Mouse (Mus musculus) MEL (cell line): ENCODE measurements around the gene Xntrpc. TPM values are rescaled to one million over a fixed set of nuclear protein-coding genes. Genes with fewer than 3 reads are reported as not detected.

Source experiments
- DNase-seq: peaks from one replicate; pipeline ENCODE4 v3.0.0; 2011; ENCODE audit warnings: low read depth, low spot score
- H3K27ac ChIP-seq: 2 replicates; pipeline ENCODE4 v1.5.1; 2012; ENCODE audit warnings: low read depth, mild to moderate bottlenecking, control low read depth, low read length, moderate library complexity; ENCODE audit not compliant: control insufficient read depth
- H3K27me3 ChIP-seq, 2 experiments: fragments of 150-350 bp in 1 of 2; sonication (generic) in 1 of 2; 2 replicates each; pipeline ENCODE4 v1.6.1; 2012; ENCODE audit warnings: low read length in 2 of 2, mild to moderate bottlenecking in 2 of 2, improper control_type of control experiment in 1 of 2, moderate library complexity in 1 of 2; ENCODE audit not compliant: insufficient read depth in 2 of 2, control insufficient read depth in 1 of 2
- H3K36me3 ChIP-seq, 2 experiments: 2 replicates each; pipeline ENCODE4 v1.6.1; 2012 to 2014; ENCODE audit warnings: low read length in 2 of 2, improper control_type of control experiment in 1 of 2, inconsistent platforms in 1 of 2, mild to moderate bottlenecking in 1 of 2; ENCODE audit not compliant: insufficient read depth in 2 of 2, control insufficient read depth in 1 of 2
- H3K4me1 ChIP-seq, 2 experiments: fragments of 150-350 bp in 1 of 2; sonication (generic) in 1 of 2; 2 replicates each; pipeline ENCODE4 v1.6.1; 2012; ENCODE audit warnings: low read length in 2 of 2, improper control_type of control experiment in 1 of 2, mild to moderate bottlenecking in 1 of 2; ENCODE audit not compliant: insufficient read depth in 2 of 2, control insufficient read depth in 1 of 2
- H3K4me3 ChIP-seq, 2 experiments: fragments of 150-350 bp in 1 of 2; sonication (generic) in 1 of 2; 2 replicates each; pipeline ENCODE4 v1.5.1; 2012; ENCODE audit warnings: low read depth in 2 of 2, low read length in 2 of 2, mild to moderate bottlenecking in 2 of 2, moderate library complexity in 2 of 2, control low read depth in 1 of 2, improper control_type of control experiment in 1 of 2; ENCODE audit not compliant: control insufficient read depth in 1 of 2, insufficient read depth in 1 of 2
- H3K79me2 ChIP-seq: 2 replicates; pipeline ENCODE4 v1.6.1; 2012; ENCODE audit warnings: mild to moderate bottlenecking, low read length, moderate library complexity; ENCODE audit not compliant: control insufficient read depth, poor library complexity, insufficient read depth
- H3K9ac ChIP-seq: 2 replicates; pipeline ENCODE4 v1.6.1; 2012; ENCODE audit warnings: low read depth, mild to moderate bottlenecking, control low read depth, low read length, moderate library complexity; ENCODE audit not compliant: control insufficient read depth, poor library complexity, severe bottlenecking
- H3K9me3 ChIP-seq: fragments of 150-350 bp; sonication (generic); replicated peaks from 2 replicates; pipeline ENCODE4 v1.6.1; 2012; ENCODE audit warnings: mild to moderate bottlenecking, low read length, improper control_type of control experiment, moderate library complexity; ENCODE audit not compliant: insufficient read depth
- CHD1 ChIP-seq: IDR thresholded peaks from 2 replicates; pipeline ENCODE4 v1.6.1; 2012; ENCODE audit warnings: low read depth, mild to moderate bottlenecking, inconsistent platforms, low read length, improper control_type of control experiment
- CTCF ChIP-seq, 3 experiments: IDR thresholded peaks in 2 of 3; conservative IDR thresholded peaks in 1 of 3; 2 replicates each; pipeline ENCODE4 v1.5.1; 2011 to 2012; ENCODE audit warnings: low read length in 3 of 3, low read depth in 2 of 3, mild to moderate bottlenecking in 2 of 3, improper control_type of control experiment in 1 of 3, inconsistent platforms in 1 of 3, mixed read lengths in 1 of 3, moderate library complexity in 1 of 3; ENCODE audit not compliant: control insufficient read depth in 1 of 3, insufficient read depth in 1 of 3, poor library complexity in 1 of 3, severe bottlenecking in 1 of 3
- E2F4 ChIP-seq: IDR thresholded peaks from 2 replicates; pipeline ENCODE4 v1.6.1; 2011; ENCODE audit warnings: low read depth, low read length, improper control_type of control experiment, borderline replicate concordance
- ETS1 ChIP-seq: IDR thresholded peaks from 2 replicates; pipeline ENCODE4 v1.6.1; 2012; ENCODE audit warnings: low read depth, mild to moderate bottlenecking, inconsistent platforms, low read length, improper control_type of control experiment, moderate library complexity
- GABPA ChIP-seq: IDR thresholded peaks from 2 replicates; pipeline ENCODE4 v1.6.1; 2012; ENCODE audit warnings: low read depth, mild to moderate bottlenecking, inconsistent platforms, low read length, improper control_type of control experiment, moderate library complexity
- GATA1 ChIP-seq: IDR thresholded peaks from 2 replicates; pipeline ENCODE4 v1.6.1; 2011; ENCODE audit warnings: low read depth, low read length, improper control_type of control experiment
- KAT2A ChIP-seq: conservative IDR thresholded peaks from 2 replicates; pipeline ENCODE4 v1.6.1; 2012; ENCODE audit warnings: low read depth, low read length, improper control_type of control experiment, inconsistent platforms
- MAX ChIP-seq: IDR thresholded peaks from 2 replicates; pipeline ENCODE4 v1.6.1; 2011; ENCODE audit warnings: low read length, improper control_type of control experiment
- MAZ ChIP-seq: IDR thresholded peaks from 2 replicates; pipeline ENCODE4 v1.6.1; 2012; ENCODE audit warnings: low read depth, mild to moderate bottlenecking, inconsistent platforms, low read length, improper control_type of control experiment
- MEF2A ChIP-seq: IDR thresholded peaks from 2 replicates; pipeline ENCODE4 v1.6.1; 2014; ENCODE audit warnings: low read depth, mild to moderate bottlenecking, inconsistent platforms, low read length, improper control_type of control experiment; ENCODE audit not compliant: poor library complexity, insufficient replicate concordance, severe bottlenecking; ENCODE audit errors: extremely low read depth
- MXI1 ChIP-seq: IDR thresholded peaks from 2 replicates; pipeline ENCODE4 v1.6.1; 2011; ENCODE audit warnings: mild to moderate bottlenecking, low read depth, low read length, improper control_type of control experiment
- NELFE ChIP-seq: IDR thresholded peaks from 2 replicates; pipeline ENCODE4 v1.6.1; 2011; ENCODE audit warnings: low read depth, low read length, improper control_type of control experiment
- NRF1 ChIP-seq: IDR thresholded peaks from 2 replicates; pipeline ENCODE4 v1.6.1; 2014; ENCODE audit warnings: low read depth, mild to moderate bottlenecking, inconsistent platforms, low read length, improper control_type of control experiment, moderate library complexity; ENCODE audit not compliant: poor library complexity, insufficient read depth, severe bottlenecking
- POLR2A ChIP-seq, 2 experiments: IDR thresholded peaks; 2 replicates each; pipeline ENCODE4 v1.6.1; 2011 to 2012; ENCODE audit warnings: low read length in 2 of 2, mild to moderate bottlenecking in 2 of 2, control low read depth in 1 of 2, improper control_type of control experiment in 1 of 2, low read depth in 1 of 2, moderate library complexity in 1 of 2; ENCODE audit not compliant: control insufficient read depth in 1 of 2, insufficient read depth in 1 of 2, poor library complexity in 1 of 2
- POLR2AphosphoS2 ChIP-seq: IDR thresholded peaks from 2 replicates; pipeline ENCODE4 v1.6.1; 2011; ENCODE audit warnings: low read length, improper control_type of control experiment
- POLR2AphosphoS5 ChIP-seq: IDR thresholded peaks from 2 replicates; pipeline ENCODE4 v1.6.1; 2012; ENCODE audit warnings: low read depth, borderline replicate concordance, mild to moderate bottlenecking, inconsistent platforms, low read length, moderate library complexity, mixed read lengths
- RAD21 ChIP-seq: IDR thresholded peaks from 2 replicates; pipeline ENCODE4 v1.6.1; 2011; ENCODE audit warnings: mild to moderate bottlenecking, low read depth, low read length, improper control_type of control experiment
- RCOR1 ChIP-seq: IDR thresholded peaks from 2 replicates; pipeline ENCODE4 v1.6.1; 2012; ENCODE audit warnings: low read depth, mild to moderate bottlenecking, inconsistent platforms, low read length, improper control_type of control experiment
- SMC3 ChIP-seq: IDR thresholded peaks from 2 replicates; pipeline ENCODE4 v1.6.1; 2011; ENCODE audit warnings: low read depth, low read length, improper control_type of control experiment
- TAL1 ChIP-seq: IDR thresholded peaks from 2 replicates; pipeline ENCODE4 v1.6.1; 2012; ENCODE audit warnings: mild to moderate bottlenecking, inconsistent platforms, low read length, moderate library complexity, mixed read lengths
- TCF12 ChIP-seq: IDR thresholded peaks from 2 replicates; pipeline ENCODE4 v1.6.1; 2014; ENCODE audit warnings: low read depth, mild to moderate bottlenecking, inconsistent platforms, low read length, improper control_type of control experiment, moderate library complexity
- USF1 ChIP-seq: IDR thresholded peaks from 2 replicates; pipeline ENCODE4 v1.6.1; 2014; ENCODE audit warnings: low read depth, mild to moderate bottlenecking, inconsistent platforms, low read length, improper control_type of control experiment, moderate library complexity
- USF2 ChIP-seq, 2 experiments: IDR thresholded peaks; 2 replicates each; pipeline ENCODE4 v1.6.1; 2011 to 2012; ENCODE audit warnings: improper control_type of control experiment in 2 of 2, low read length in 2 of 2, borderline replicate concordance in 1 of 2, inconsistent platforms in 1 of 2, low read depth in 1 of 2, mild to moderate bottlenecking in 1 of 2; ENCODE audit not compliant: insufficient read depth in 1 of 2
- ZC3H11A ChIP-seq: IDR thresholded peaks from 2 replicates; pipeline ENCODE4 v1.6.1; 2012; ENCODE audit warnings: low read depth, mild to moderate bottlenecking, inconsistent platforms, low read length, improper control_type of control experiment
- ZKSCAN1 ChIP-seq: IDR thresholded peaks from 2 replicates; pipeline ENCODE4 v1.6.1; 2012; ENCODE audit warnings: low read depth, mild to moderate bottlenecking, inconsistent platforms, low read length, improper control_type of control experiment, moderate library complexity
- ZMIZ1 ChIP-seq: IDR thresholded peaks from 2 replicates; pipeline ENCODE4 v1.6.1; 2012; ENCODE audit warnings: low read depth, mild to moderate bottlenecking, inconsistent platforms, low read length, improper control_type of control experiment, moderate library complexity
- ZNF384 ChIP-seq: IDR thresholded peaks from 2 replicates; pipeline ENCODE4 v1.6.1; 2012; ENCODE audit warnings: low read depth, mild to moderate bottlenecking, inconsistent platforms, low read length, improper control_type of control experiment
- polyA plus RNA-seq, 2 experiments: library from polyadenylated mRNA; stranded (reverse) in 1 of 2; unstranded in 1 of 2; fragments of >175 nt in 1 of 2; fragments of >200 nt in 1 of 2; gene quantifications; 2 replicates each; pipeline versions ENCODE4 v1.2.1 to v1.2.4; 2012; ENCODE audit warnings: low replicate concordance in 2 of 2, low read depth in 1 of 2; ENCODE audit not compliant: insufficient read length in 2 of 2, insufficient read depth in 1 of 2, missing spikeins in 1 of 2
- total RNA-seq: library from RNA; depleted of rRNA; stranded (reverse); fragments of 300-350 nt; gene quantifications from 2 replicates; pipeline ENCODE4 v1.2.3, GENCODE M21; 2012

The Xntrpc gene
- total and polyA plus RNA-seq, 3 experiments = 0.08 to 0.14 TPM; not detected in 1

DNA sequence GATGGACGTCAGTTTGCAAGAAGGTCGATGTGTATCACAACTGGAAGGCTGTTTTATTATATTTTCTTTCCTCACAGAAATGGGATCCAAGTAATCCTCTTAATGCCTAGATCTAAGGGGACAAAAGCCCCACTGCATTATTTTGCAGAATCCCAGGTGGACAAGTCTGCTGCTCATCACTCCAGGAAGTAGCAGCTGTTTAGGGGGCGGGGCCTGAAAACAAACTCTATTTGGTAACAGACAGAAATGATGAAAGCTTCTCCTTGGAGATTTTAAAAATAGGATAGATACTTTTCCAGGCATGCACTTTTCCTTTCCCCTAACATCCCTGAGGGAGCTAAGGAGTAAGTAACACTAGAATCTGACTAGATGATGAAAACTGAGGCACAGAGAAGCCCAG is 28.2 kb upstream of the Xntrpc start:
- Histone ChIP-seq H3K9me3 (no peaks in the 10 kb centered on the region), H3K36me3 (peaks cover 0 to 5% of the 10 kb centered on the region in 2 experiments; a peak in 1 of 4 replicates), H3K27ac (no peak overlapping the region), H3K79me2 (no peaks in the 10 kb centered on the region), H3K9ac (no peak overlapping the region), H3K27me3 (no peaks in the 10 kb centered on the region), H3K4me3 (no peak overlapping the region), H3K4me1 (no peaks in the 10 kb centered on the region)
- no peak for DNase-seq
- TF ChIP-seq ZC3H11A = no peak
- no peak for TF ChIP-seq GABPA
- TF ChIP-seq POLR2AphosphoS5 = no peak
- no peak for TF ChIP-seq ZMIZ1
- no peak for TF ChIP-seq MAX
- TF ChIP-seq MAZ = no peak
- no peak for TF ChIP-seq ZNF384
- TF ChIP-seq TCF12 = no peak
- TF ChIP-seq MEF2A = no peak
- no peak for TF ChIP-seq NRF1
- TF ChIP-seq POLR2AphosphoS2 = no peak
- TF ChIP-seq USF1 = no peak
- no peak for TF ChIP-seq GATA1
- no peak for TF ChIP-seq SMC3
- no peak for TF ChIP-seq RAD21
- no peak for TF ChIP-seq CTCF (IDR thresholded peaks at IDR 0.05 in 2 of 3, conservative IDR thresholded peaks at IDR 0.05 in 1 of 3; ENCODE audit: control insufficient read depth in 1 of 3, insufficient read depth in 1 of 3, low read depth in 2 of 3, low read length in 3 of 3, poor library complexity in 1 of 3, severe bottlenecking in 1 of 3)
- no peak for TF ChIP-seq KAT2A
- no peak for TF ChIP-seq MXI1
- TF ChIP-seq ZKSCAN1 = no peak
- TF ChIP-seq ETS1 = no peak

DNA sequence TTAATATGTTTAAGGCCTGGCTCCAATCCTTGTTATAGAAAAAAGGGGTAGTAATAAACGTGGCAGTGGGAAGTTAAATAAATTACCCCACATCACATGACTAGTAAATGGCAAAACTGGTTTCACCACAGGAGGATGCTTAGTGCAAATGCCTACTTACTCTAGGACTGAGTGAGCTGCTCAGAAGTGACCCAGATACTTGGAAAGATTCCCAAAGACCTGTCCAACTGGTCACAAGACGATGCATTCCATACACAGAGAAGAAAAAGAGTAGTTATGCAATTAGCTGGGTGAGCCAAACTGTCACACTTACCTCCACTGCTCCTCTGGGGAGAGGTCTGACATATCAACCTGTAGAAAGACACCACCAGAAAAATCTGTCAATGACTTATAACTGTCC is 23.2 kb upstream of the Xntrpc start:
- Histone ChIP-seq H3K27ac (no peak overlapping the region), H3K4me1 (no peaks in the 10 kb centered on the region)
- TF ChIP-seq POLR2A (IDR thresholded peaks at IDR 0.05; ENCODE audit: control insufficient read depth in 1 of 2, insufficient read depth in 1 of 2, low read depth in 1 of 2, low read length in 2 of 2, poor library complexity in 1 of 2) (no peak), ZKSCAN1 (no peak), MEF2A (no peak), NRF1 (no peak), MAX (no peak), CHD1 (no peak), KAT2A (no peak), E2F4 (no peak), MXI1 (no peak), GATA1 (no peak), USF2 (IDR thresholded peaks at IDR 0.05; ENCODE audit: borderline replicate concordance in 1 of 2, insufficient read depth in 1 of 2, low read depth in 1 of 2, low read length in 2 of 2) (no peak), NELFE (no peak), ZC3H11A (no peak), ETS1 (no peak), TAL1 (no peak), GABPA (no peak), MAZ (no peak), RCOR1 (no peak)
- TF ChIP-seq, all 39 proteins: peak for 0
- no peak overlapping the region for H3K4me3 ChIP-seq
- H3K9ac ChIP-seq = no peak overlapping the region
- H3K27me3 ChIP-seq = no peaks in the 10 kb centered on the region
- peaks cover 1 to 3% of the 10 kb centered on the region in 2 experiments; a peak in 1 of 4 replicates for H3K36me3 ChIP-seq
- no peaks in the 10 kb centered on the region for H3K79me2 ChIP-seq
- no peak for DNase-seq
- no peaks in the 10 kb centered on the region for H3K9me3 ChIP-seq
